Mouse (Mus musculus) hindbrain, embryonic 15.5 days (tissue): ENCODE data around the gene Usp22. TPM values are rescaled to one million over a fixed set of nuclear protein-coding genes. Genes with fewer than 3 reads are reported as not detected.

Experiments
- ATAC-seq: fragments of 200-750 bp; cut with Nextera tagmentation; 2 replicates; pipeline ENCODE4 v1.8.0; 2017; ENCODE audit warnings: low read depth, moderate number of reproducible peaks, moderate TSS enrichment; ENCODE audit not compliant: low FRiP score
- H3K27ac ChIP-seq: fragments of 300-500 bp; sonication (generic); replicated peaks from 2 replicates; pipeline ENCODE4 v1.5.1; 2015; ENCODE audit warnings: mild to moderate bottlenecking, inconsistent platforms
- H3K27me3 ChIP-seq: fragments of 300-500 bp; sonication (generic); 2 replicates; pipeline ENCODE4 v1.6.1; 2015; ENCODE audit warnings: control low read depth, inconsistent platforms
- H3K36me3 ChIP-seq: fragments of 300-500 bp; sonication (generic); 2 replicates; pipeline ENCODE4 v1.6.1; 2015; ENCODE audit warnings: control low read depth, inconsistent platforms
- H3K4me1 ChIP-seq: fragments of 300-500 bp; sonication (generic); replicated peaks from 2 replicates; pipeline ENCODE4 v1.6.1; 2015; ENCODE audit warnings: control low read depth, inconsistent platforms
- H3K4me2 ChIP-seq: fragments of 300-500 bp; sonication (generic); 2 replicates; pipeline ENCODE4 v1.6.1; 2015; ENCODE audit warnings: moderate library complexity, mild to moderate bottlenecking, inconsistent platforms
- H3K4me3 ChIP-seq: fragments of 300-500 bp; sonication (generic); 2 replicates; pipeline ENCODE4 v1.5.1; 2015; ENCODE audit warnings: mild to moderate bottlenecking, inconsistent platforms
- H3K9ac ChIP-seq: fragments of 300-500 bp; sonication (generic); 2 replicates; pipeline ENCODE4 v1.6.1; 2015; ENCODE audit warnings: inconsistent platforms
- H3K9me3 ChIP-seq: fragments of 300-500 bp; sonication (generic); 2 replicates; pipeline ENCODE4 v1.6.1; 2016; ENCODE audit warnings: control low read depth, inconsistent platforms
- WGBS: fragments of 180-500 bp; shearing (Covaris S2); methylation state at CpG from one replicate; pipeline ENCODE4 v1.1.7; 2015; 5-methylcytosine and 5-hydroxymethylcytosine counted together
- polyA plus RNA-seq: library from polyadenylated mRNA; unstranded; fragments of >200 nt; fragmentation: Nextera tagmentation; extraction: Ambion mirVana; gene quantifications from 2 replicates; pipeline ENCODE4 v1.2.1, GENCODE M21; 2015

Usp22 gene
- polyA plus RNA-seq, 1 experiment from 2014 or later: 410 TPM

DNA sequence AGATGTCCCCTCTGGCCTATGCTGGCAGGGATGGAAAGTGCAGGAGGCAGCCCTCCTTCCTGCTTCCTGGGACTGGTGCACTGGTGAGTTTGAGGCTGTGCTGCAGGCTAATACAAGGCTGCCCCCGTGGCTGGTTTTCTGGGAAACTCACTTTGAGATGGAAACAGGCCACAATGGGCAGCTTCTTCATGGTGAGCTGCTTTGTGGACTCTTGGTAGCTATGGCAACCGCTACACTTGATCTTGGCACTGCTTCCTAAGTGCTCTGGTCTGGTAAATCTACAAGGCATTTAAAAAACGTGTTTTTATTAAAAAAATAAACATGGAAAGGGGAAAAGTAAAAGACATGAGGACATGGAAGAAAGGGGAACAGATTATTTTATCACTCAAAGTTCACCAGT, 16.7 kb downstream of the Usp22 start:
- ATAC-seq: peak; percentile 43; the same call in 1 of the 2 replicates
- H3K4me2 ChIP-seq: no peak overlapping the region

DNA sequence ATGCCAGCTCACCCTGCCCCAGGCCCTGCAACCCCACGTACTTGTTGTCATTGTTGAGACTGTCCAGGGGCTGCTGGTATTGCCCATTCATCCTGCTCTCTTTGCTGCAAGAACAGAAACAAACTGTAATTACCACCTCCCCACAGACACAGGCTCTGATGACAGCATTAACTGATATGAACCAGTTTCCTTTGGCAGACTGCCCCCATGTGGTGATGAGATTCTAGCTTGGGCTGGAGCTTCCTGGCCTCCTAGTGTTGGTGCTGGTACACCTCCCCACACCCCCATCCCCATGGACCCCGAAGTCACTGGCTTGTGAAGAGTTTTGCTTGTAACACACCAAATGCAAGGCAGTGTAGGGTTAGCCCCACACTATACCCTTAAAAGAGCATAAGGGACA, 19.1 kb downstream of the Usp22 start:
- Histone ChIP-seq H3K9ac (no peak overlapping the region), H3K27me3 (no peaks in the 10 kb centered on the region), H3K4me2 (no peak overlapping the region), H3K27ac (no peak overlapping the region), H3K9me3 (no peaks in the 10 kb centered on the region), H3K36me3 (peaks cover 92% of the 10 kb centered on the region), H3K4me3 (no peak overlapping the region), H3K4me1 (0 out of 2 replicates have a peak, but pooled peaks cover 5% of the 10 kb centered on the region)
- 92% methylated on average over 2 of the region's 2 CpGs for WGBS
- no peak for ATAC-seq

More for the DNA sequence above, 16.7 kb downstream of the Usp22 start:
- Histone ChIP-seq H3K27me3 (no peaks in the 10 kb centered on the region), H3K36me3 (peaks cover 99% of the 10 kb centered on the region), H3K9ac (no peak overlapping the region), H3K27ac (no peak overlapping the region), H3K4me3 (no peak overlapping the region), H3K4me1 (0 out of 2 replicates have a peak, but pooled peaks cover 5% of the 10 kb centered on the region), H3K9me3 (no peaks in the 10 kb centered on the region)
- 56% methylated on average over 3 of the region's 3 CpGs for WGBS

DNA sequence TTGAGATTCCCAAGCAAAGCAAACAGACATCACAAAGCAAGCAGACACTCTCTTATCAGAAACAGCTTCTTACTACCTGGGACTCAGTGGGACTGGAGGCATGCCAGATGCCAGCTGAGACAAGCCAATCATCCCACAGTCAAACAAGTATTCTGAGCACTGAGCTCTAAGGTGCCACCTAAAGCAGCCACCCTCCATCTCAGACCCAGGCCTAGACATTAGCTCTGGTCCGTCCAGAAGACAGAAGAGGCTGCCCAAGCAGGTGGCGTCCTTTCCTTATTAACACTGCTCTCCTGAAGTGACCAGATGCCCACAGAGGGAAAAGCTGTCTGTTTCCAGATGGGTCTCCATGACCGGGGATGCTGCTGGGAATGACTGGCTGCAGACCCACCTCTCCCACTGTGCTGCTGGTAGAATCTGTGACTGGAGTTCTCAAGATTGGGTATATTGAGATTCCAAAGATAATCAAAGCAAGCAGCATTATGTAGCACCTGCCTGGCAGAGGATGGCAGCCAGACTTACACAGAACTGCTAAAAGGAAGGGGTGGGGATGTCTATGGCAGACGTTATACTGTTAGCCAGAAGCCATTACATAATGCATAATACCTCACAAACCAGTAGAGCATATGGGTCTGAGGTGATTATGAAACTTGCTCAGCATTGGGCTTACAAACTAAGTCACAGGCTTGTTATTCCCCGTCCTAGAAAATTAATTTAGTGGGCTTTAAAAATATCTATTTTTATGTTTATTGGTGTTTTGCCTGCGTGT, 24.4 kb downstream of the Usp22 start:
- Histone ChIP-seq H3K9ac (no peak overlapping the region), H3K4me2 (no peak overlapping the region), H3K9me3 (no peaks in the 10 kb centered on the region), H3K27me3 (no peaks in the 10 kb centered on the region), H3K4me3 (no peak overlapping the region), H3K36me3 (peaks cover 41% of the 10 kb centered on the region), H3K4me1 (peaks cover 13% of the 10 kb centered on the region), H3K27ac (no peak overlapping the region)
- no peak for ATAC-seq
- WGBS: 75% methylated on average over 6 of the region's 6 CpGs

DNA sequence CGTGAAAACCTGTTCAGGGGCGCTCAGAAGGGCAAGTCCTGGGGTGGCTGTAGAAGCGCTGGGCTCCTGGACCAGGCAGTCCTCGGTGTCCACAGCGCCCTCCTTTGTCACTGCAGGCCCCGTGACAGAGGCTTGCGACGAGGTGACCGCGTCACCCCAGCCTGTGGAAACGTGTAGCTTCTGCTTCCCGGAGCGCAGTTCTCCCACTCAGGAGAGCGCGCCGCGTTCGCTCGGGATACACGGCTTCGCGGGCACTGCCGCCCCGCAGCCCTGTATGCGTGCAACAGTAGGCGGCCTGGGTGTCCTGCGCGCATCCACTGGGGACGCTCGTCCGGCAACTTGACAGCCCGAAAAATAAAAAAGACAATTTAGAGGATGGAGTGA, 27.6 kb downstream of the Usp22 start:
- H3K4me1 ChIP-seq: peaks cover 13% of the 10 kb centered on the region
- H3K9ac ChIP-seq: peak overlapping the region; percentile 42; the same call in 1 of the 2 replicates
- peak; percentile 83 for ATAC-seq
- H3K27me3 ChIP-seq: no peaks in the 10 kb centered on the region
- no peak overlapping the region for H3K27ac ChIP-seq
- H3K9me3 ChIP-seq: no peaks in the 10 kb centered on the region
- peak overlapping the region; percentile 89 for H3K4me2 ChIP-seq
- 2% methylated on average over 32 of the region's 32 CpGs for WGBS
- H3K4me3 ChIP-seq: peak overlapping the region; percentile 43
- peaks cover 9% of the 10 kb centered on the region for H3K36me3 ChIP-seq

DNA sequence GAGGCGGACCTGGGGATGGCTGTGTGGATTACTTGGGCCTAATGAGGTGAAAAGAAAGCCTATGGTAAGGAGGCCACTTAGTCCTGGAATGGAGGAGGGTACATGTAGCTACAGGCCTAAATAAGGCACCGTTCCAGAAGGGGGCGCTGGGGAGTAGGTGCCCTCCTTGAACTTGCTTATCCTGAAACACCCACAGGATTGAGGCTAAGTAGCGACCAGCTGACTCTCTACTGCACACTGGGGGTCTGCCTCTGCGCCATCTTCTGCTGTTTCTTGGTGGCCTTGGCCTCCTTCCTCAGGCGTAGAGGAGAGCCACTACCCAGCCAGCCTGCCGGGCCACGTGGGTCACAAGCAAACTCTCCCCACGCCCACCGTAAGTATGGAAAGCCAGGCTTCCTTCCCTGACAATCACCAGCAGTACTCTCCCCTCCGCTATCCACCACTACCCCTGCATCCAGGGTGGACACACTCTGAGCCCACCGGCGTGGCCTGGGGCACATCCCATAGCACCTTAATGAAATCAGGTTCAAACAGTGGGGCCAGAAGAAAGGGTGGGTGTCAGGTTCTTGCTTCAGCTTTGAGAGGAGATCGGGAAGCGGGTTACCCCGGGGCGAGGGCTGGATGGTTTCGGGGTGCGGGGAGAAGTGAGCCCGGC, 28.1 kb downstream of the Usp22 start:
- 13% methylated on average over 20 of the region's 20 CpGs for WGBS
- ATAC-seq: peak; percentile 43; the same call in 1 of the 2 replicates
- H3K4me1 ChIP-seq: peaks cover 13% of the 10 kb centered on the region
- peaks cover 4% of the 10 kb centered on the region; the same call in 1 of the 2 replicates for H3K36me3 ChIP-seq
- no peaks in the 10 kb centered on the region for H3K27me3 ChIP-seq
- peak overlapping the region; percentile 43 for H3K4me3 ChIP-seq
- no peak overlapping the region for H3K27ac ChIP-seq
- H3K9me3 ChIP-seq: no peaks in the 10 kb centered on the region
- H3K9ac ChIP-seq: peak overlapping the region; percentile 42; the same call in 1 of the 2 replicates
- peak overlapping the region; percentile 89 for H3K4me2 ChIP-seq

DNA sequence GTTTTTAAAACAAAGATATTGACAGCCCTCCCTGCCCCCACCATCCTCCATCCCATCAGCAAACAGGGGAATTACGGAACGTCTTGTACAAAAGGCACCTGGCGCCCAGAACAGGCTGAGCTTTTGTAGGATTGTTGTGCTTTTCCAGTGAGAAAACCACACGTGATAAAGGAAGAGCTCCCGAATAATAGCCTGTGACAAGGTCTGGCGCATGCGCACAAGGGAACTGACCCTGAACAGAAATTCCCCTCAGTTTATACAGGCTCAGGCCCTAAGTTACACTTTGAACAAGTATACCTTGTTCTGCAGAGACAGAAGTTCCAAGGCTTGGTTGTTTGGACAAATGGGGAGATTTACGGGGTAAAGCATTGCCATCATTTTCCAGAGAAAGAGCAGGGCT, 29.3 kb downstream of the Usp22 start:
- H3K9ac ChIP-seq: no peak overlapping the region
- peaks cover 13% of the 10 kb centered on the region for H3K4me1 ChIP-seq
- no peak overlapping the region for H3K4me3 ChIP-seq
- WGBS: 71% methylated on average over 8 of the region's 8 CpGs
- H3K4me2 ChIP-seq: no peak overlapping the region
- no peak for ATAC-seq
- H3K36me3 ChIP-seq: no peaks in the 10 kb centered on the region
- H3K9me3 ChIP-seq: no peaks in the 10 kb centered on the region
- no peaks in the 10 kb centered on the region for H3K27me3 ChIP-seq
- no peak overlapping the region for H3K27ac ChIP-seq

DNA sequence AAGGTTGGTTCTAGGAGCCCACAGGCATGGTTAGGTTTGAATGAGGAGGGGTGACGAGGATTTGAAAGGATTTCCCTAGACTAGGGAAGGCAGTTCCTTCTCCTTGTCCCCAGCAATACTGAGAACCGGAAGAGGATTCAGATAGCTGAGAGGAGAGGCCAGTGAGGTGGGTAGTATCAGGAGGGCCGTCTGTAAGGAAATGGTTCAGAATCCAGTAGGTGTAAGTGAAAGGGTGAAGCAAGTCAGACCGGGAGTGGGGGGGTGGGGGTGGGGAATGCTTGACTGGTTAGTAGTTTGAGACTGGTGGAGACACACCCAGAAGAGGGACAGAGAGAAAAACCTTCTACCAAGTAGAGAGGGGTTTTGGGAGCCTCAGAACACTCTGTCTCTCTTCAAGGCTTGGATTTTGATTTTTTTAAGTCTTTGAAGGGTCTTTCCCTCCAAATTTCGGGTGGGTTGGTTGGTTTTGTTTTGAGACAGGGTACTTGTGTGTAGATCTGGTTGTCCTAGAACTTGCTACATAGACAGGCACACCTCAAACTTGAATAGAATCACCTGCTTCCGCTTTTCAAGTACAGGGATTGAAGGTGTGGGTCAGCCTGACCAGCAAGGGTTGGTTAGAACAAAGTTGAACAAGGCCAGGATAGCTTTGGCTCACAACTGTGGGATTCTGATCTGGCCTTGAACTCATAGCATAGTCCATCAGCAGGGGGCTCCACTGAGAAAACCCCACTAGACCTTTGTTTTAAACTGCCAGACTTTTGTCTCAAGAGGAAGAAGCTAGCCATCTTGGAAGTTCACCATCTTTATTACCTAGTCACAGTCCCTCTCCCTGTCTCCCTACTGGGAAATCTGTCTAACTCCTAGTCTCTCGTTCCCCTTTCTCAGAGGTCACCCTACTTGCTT, 31.0 kb downstream of the Usp22 start:
- H3K9ac ChIP-seq: no peak overlapping the region
- H3K27ac ChIP-seq: no peak overlapping the region
- no peaks in the 10 kb centered on the region for H3K9me3 ChIP-seq
- no peak overlapping the region for H3K4me3 ChIP-seq
- peaks cover 13% of the 10 kb centered on the region for H3K4me1 ChIP-seq
- H3K27me3 ChIP-seq: no peaks in the 10 kb centered on the region
- no peak overlapping the region for H3K4me2 ChIP-seq
- no peaks in the 10 kb centered on the region for H3K36me3 ChIP-seq
- WGBS: 76% methylated on average over 7 of the region's 7 CpGs
- ATAC-seq: no peak

DNA sequence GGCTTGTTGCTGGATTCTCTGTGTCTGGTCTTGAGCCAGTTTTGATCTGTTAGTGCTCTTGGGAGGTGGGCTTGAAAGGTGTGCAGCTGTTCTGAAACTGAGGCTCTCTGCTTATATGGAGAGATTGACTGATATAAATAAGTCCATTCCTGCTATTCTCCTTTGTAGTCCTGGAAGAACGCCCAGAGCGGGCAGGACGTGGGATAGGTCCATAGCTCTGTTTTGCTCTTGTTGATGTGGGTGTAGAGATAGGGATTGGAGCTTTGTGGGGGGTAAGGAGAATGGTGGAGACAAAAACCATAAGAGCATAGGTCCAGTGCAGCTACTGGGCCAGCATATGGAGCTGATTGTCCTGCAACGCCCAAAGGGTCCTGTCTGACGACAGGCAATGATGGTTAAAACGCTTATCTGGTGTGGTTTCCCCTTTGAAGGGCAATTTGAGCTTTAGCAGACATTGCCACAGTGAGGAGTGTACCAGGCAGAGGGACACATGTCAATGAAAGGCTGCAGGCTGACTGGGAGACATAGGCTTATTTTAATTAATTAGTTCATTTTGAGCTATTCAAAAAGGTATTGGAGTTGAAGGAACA, 31.8 kb downstream of the Usp22 start:
- WGBS: 85% methylated on average over 6 of the region's 6 CpGs
- no peak for ATAC-seq
- H3K9ac ChIP-seq: no peak overlapping the region

DNA sequence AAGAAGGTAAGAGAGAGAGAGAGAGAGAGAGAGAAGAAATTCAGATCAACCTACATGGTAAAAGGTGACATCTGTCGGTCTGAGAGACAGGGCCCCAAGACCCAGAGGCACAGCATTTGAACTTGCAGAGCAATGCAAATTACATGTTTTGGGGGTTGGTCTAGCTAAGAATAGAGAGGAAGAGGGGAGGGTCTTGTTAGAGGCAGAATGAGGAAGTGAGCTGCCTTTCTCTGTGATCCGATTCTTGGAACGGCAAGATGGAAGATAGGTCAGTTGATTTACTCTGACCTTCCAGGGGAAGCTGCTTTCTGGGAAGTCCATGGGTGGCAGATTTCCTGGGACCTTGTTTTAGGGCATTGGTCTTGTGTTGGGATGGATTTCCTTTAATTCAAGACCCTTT, 32.6 kb downstream of the Usp22 start:
- no peak overlapping the region for H3K4me3 ChIP-seq
- H3K4me2 ChIP-seq: no peak overlapping the region
- H3K27me3 ChIP-seq: no peaks in the 10 kb centered on the region
- no peak for ATAC-seq
- no peaks in the 10 kb centered on the region for H3K9me3 ChIP-seq
- 83% methylated on average over 3 of the region's 3 CpGs for WGBS
- peaks cover 7% of the 10 kb centered on the region for H3K4me1 ChIP-seq
- no peaks in the 10 kb centered on the region for H3K36me3 ChIP-seq
- no peak overlapping the region for H3K27ac ChIP-seq
- no peak overlapping the region for H3K9ac ChIP-seq

More for the DNA sequence above, 31.8 kb downstream of the Usp22 start:
- no peak overlapping the region for H3K4me3 ChIP-seq
- H3K27ac ChIP-seq: no peak overlapping the region
- H3K27me3 ChIP-seq: no peaks in the 10 kb centered on the region
- H3K36me3 ChIP-seq: no peaks in the 10 kb centered on the region
- H3K4me1 ChIP-seq: peaks cover 13% of the 10 kb centered on the region
- H3K4me2 ChIP-seq: no peak overlapping the region
- no peaks in the 10 kb centered on the region for H3K9me3 ChIP-seq

DNA sequence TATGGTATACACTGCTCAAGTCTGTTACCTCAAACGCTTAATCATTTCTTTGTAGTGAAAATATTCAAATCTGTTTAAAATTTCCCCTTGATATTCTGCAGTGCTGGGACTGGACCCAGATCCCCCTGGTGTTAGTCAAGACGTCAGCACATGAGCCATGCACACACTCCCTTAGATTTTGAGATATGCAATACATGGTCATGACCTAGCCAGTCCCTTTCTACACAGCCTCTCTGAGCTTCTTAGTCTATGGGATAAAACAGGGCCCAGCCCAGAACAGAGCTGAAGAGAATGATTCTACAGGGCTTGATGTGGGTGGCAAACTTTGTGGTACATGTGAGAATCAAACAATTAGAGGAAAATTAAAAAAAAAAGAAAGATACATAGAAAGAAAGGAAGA, 33.2 kb downstream of the Usp22 start:
- Histone ChIP-seq H3K4me2 (no peak overlapping the region), H3K4me1 (peaks cover under 1% of the 10 kb centered on the region; the same call in 1 of the 2 replicates), H3K27me3 (no peaks in the 10 kb centered on the region), H3K27ac (no peak overlapping the region), H3K9ac (no peak overlapping the region), H3K9me3 (no peaks in the 10 kb centered on the region), H3K36me3 (no peaks in the 10 kb centered on the region), H3K4me3 (no peak overlapping the region)
- no peak for ATAC-seq
- 74% methylated on average over 2 of the region's 2 CpGs for WGBS

DNA sequence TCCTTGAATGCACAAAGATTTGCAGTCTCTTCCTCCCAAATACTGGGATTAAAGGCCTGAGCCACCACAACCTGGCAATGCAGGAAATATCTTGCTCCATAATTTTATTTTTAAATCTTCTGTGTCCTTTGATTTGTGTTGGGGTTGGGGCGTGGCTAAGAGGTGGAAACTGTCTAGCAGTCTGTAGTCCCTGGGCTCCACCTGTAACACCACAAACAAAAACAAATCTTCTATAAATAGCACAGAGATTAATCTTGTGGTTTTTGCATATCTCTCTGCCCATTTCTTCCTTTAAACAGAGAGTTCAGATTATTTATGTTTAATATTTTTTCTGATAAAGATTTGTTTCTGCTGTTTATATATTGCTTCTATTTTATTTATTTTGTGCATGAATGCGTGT, 41.9 kb downstream of the Usp22 start:
- H3K4me1 ChIP-seq: no peaks in the 10 kb centered on the region
- WGBS: 90% methylated on average over 2 of the region's 2 CpGs
- ATAC-seq: no peak
- H3K4me2 ChIP-seq: no peak overlapping the region
- H3K9ac ChIP-seq: no peak overlapping the region
- no peaks in the 10 kb centered on the region for H3K27me3 ChIP-seq
- H3K9me3 ChIP-seq: no peaks in the 10 kb centered on the region
- H3K4me3 ChIP-seq: no peak overlapping the region
- H3K36me3 ChIP-seq: no peaks in the 10 kb centered on the region
- H3K27ac ChIP-seq: no peak overlapping the region
